Mouse (Mus musculus): ENCODE measurements around the gene Polr2a.
A peak's percentile ranks its signal among the peaks of the same experiment; 100 is the strongest.

Gene Polr2a

DNA sequence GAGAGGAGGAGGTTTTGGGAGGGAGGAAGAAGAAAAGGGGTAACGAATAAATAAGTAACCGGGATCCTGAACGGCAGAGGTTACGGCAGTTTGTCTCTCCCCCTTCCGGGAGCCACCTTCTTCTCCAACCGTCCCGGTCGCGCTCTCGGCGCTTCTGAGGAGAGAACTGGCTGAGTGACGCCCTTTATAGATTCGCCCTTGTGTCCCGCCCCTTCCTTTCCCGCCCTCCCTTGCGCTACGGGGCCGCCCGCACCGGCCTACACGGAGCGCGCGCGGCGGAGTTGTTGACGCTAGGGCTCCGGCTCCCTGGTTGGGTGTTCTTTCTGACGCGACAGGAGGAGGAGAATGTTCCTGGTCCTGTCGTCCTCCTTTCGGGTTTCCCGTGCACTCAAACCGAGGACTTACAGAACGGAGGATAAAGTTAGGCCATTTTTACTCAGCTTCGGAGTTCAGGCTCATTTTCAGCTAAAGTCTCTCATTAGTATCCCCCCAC is at the start of gene Polr2a:
Gene Polr2a, minus strand, starts transcription at position 160 of the 493 bp plus-strand sequence.
- peak; percentile 94 to 97 for DNase-seq (ENCODE audit: low spot score in 2 of 2)

DNA sequence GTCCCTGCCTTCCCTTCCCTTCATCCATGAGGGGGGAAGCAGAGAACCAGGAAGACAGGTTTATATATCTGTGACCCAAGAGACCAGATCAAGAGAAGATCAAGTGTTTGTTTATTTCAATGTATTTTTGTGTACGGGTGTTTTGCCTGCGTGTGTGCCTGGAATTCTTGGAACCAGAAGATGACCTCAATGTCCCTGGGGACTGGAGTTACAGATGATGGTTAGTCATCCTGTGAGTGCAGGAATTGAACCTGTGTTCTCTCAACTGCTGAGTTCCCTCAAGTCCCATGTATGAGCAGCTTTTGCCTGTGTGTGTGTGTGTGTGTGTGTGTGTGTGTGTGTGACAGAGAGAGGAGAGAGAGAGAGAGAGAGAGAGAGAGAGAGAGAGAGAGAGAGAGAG is 49.2 kb upstream of the Polr2a start:
- DNase-seq (ENCODE audit: low spot score in 2 of 2) = no peak

DNA sequence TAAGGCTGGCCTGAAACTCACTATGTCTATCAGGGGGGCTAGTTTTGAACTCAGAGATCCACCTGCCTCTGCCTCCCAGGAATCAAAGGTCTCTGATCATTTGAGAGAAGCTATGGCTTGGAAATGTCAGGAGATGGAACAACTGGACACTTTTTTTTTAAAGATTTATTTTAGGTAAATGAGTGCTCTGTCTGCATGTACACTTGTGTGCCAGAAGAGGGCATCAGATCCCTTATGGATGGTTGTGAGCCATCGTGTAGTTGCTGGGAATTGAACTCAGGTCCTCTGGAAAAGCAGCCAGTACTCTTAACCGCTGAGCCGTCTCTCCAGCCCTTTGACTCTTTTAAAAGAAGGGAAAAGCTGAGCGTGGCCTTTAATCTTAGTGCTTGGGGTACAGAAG is 47.9 kb upstream of the Polr2a start:
- DNase-seq (ENCODE audit: low spot score in 2 of 2) = no peak

DNA sequence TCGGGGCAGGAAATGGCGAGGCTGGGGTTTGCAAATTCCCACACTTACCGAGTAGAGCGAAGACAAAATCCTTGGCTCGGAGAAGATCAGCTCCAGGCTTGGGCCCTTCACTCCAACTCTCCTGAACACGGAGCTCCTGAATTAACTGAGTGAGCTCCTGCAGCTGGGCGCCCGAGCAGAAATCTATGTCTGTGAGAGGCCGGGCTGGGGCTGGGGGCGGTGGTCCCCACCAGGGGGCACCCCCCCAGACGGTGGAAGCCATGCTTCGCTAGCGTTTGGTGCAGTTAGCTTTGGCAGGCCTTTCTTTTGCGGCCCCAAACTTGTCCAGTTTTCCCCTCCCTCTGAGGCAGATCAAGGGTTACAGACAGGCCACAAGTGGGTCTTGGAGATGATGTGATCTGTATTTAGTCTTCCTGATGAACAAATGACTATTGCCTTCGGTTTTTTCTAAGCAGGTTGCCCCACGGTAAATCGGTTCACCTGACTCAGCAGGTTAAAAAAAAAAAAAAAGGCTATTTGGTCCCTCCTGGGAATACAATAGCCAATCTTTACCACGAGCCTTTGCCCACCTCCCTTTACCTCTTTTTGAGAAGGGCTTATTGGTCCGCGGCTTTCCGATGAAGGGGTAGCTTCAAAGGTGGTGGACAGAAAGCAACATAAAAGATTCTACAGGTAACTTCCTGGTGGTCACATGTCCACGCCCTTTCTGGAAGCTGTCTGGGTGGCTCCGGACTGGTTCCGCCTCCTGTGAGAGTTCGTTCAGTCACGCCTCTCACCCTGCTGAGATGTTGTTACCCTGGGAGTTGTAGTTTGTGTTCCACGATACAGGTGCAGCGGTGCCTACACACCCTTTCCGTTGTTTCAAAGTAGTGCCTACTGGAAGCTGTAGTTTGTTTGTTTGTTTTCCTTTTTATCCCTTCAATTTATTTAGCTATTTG is 46.8 kb upstream of the Polr2a start, which contains the start of gene Tmem102:
Gene Tmem102, minus strand, starts transcription at position 653 of the 938 bp plus-strand sequence.
- DNase-seq (ENCODE audit: low spot score in 2 of 2) = peak; percentile 57 to 59

DNA sequence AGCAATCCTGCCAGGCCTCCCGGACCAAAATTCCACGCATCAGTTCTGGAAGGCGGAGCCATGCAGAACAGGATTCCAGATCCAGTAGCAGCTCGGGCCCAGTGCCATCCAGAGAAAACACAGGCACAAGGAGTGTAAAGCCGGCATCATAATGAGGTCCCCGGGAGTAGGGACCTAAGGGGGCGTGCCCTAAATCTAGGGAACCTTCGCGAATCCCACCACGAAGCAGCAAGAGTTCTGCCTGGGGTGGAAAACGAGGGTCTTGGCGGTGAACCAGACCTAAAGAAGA is 46.2 kb upstream of the Polr2a start:
- DNase-seq (ENCODE audit: low spot score in 2 of 2) = peak in 1 of 2 experiments; percentile 19

DNA sequence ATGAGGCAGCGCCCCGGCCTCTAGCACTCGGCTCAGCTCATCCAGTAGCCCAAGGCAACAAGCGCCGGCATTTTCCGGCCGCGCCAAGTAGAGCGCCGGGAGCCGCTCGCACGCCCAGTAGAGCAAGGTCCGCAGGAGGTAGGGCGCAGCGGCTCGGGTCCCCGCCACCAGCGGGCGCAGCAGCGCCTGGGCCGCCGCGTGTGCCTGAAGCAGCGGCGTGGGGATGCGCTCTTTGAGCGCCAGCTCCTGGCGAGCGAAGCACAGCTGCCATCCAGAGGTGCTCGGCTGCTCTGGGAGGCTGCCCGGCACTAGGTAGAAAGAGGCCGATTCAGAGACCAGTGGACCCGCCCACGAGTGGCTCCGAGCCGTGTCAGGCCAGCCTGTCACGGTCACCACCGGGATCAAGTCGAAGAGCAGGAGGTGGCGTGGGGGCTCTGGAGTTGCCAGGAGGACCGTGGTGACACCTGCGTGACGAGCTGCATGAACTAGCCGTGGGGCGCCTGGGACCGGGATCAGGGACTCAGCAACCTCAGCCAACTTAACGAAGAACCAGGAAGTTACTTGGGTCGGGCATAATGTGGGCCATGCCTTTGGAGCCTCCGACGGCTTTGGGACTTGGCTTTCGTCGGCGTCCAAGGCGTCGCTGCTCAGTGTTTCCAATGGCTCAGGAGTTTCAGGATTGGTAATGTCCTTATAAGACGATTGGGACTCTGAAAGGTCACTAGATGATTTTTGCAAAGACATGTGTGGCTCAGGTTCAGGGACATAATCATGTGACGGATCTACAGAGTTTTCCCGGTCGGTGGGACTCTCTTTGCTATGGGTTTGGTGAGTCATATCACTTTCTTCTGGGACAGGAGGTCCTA is 45.6 kb upstream of the Polr2a start:
- peak; percentile 62 to 80 for DNase-seq (ENCODE audit: low spot score in 2 of 2)

DNA sequence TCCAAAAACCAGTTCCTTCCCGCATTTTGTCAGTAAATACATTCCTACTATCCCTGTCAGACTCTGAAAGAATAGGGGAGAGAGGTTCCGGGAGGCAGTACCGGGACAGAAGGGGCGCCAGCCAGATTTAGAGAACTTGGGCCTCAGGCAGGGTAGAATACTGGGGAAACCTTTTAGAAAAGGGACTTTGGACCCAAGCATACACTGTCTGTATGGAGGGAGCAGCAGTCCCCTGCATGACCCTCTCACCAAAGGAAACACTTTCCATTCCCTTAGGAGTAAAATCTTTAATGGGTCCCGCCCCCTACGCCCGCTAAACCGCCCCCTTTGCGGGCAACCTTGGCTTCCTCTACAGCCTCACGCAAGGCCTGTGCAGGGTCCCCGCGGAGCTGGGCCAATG is 44.9 kb upstream of the Polr2a start:
- DNase-seq (ENCODE audit: low spot score in 2 of 2) = no peak

DNA sequence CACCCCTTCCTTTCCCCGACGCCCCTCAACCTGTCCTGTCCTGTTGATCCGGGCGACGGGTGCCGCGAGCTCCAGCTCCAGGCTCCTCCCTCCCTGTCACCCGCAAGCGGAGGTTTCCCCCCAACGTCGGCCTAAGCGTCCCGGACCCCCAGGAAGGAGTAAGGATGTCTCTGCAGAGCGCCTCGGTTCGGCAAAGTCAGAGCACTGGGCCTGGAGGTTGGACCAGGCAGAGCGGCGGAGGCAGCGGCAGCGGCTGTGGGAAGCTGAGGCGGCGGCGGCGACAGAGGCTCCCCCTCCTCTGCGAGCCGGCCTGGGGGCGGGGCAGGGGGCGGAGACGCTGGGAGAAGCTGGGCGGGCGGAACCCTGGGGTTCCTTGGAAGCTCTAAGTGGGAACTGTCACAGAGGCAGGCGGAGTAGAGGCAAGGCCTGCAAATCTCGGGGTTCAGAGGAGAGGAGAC is 44.2 kb upstream of the Polr2a start:
- DNase-seq (ENCODE audit: low spot score in 2 of 2) = peak; percentile 76 to 88

DNA sequence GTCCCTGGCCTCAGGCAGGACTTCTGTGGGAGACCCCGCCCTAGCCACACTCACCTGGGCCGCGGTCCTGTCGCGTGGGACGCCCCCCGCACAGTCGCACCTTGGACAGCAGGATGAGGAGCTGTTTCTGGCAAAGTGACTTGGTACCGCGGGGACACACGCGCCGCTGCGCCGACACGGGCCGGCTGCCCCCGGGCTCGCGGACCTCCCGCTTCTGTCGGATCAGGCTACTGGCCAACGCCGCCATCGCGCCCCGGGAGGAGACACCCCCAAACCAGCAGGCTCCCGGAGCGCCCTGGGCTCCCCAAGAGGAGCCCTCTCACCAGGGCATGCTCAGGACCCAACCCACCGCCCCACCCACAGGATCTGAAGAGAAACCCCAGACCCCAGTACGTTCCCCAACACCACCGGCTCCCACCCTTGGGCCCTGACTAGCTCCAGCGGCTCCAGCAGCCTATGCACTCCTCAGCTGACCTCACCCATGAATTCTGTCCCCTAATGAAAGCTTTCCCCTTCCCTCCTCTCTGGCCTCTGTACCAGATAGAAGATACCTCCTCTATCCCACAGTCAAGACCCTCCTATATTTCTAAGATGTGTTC is 43.0 kb upstream of the Polr2a start, which contains the start of gene Fgf11:
Gene Fgf11, minus strand, starts transcription at position 479 of the 599 bp plus-strand sequence.
- no peak for DNase-seq (ENCODE audit: low spot score in 2 of 2)

DNA sequence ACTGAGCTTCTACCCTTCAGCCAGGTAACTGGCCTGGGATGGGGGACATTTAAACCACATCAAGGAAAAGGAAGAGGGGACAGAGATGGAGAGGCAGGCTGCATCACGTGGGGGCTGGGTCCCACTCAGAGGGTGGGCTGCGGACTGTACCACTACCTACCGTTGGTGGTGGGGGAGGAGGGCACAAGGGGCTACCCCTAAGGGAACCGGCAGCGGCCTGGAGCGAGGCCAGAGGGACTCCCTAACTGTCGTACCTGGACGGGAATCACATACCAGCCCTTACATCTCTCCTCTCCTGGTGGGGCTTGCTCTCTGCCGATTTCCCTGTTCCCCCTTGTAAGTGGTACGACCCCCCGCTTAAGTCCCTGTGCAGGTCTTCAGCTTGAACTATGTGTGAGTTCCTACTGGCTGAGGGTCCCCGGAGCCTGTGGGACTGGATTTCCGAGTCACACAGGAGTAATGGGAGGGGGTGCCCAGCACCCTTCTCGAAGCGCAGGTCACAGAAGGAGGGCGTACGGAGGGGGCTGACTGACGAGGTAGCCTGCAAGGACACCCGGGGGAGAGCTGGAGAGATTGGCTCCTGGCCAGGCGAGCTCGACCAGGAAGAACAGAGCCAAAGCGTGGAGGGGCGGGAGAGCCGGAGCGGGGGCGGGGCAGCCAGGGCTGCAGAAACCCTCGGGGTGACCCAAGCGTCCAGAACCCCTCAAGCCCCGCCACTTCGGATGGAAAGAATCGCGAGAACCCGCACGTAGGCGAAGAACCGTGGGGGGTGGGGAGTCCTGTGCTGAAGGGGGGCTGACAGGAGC is 42.2 kb upstream of the Polr2a start:
- DNase-seq (ENCODE audit: low spot score in 2 of 2) = no peak

DNA sequence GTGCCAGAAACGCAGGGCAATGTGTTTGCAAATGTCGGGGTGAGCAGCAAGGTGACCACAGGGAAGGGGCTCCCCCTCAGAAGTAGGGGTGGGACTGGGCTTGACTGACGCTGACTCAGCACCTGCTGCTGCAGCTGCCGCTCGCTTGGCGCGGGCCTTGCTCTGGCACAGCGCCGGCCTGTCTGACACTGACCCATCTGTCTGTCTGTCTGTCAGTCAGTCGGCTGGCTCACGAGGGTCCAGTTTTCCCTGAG is 41.6 kb upstream of the Polr2a start:
- no peak for DNase-seq (ENCODE audit: low spot score in 2 of 2)

DNA sequence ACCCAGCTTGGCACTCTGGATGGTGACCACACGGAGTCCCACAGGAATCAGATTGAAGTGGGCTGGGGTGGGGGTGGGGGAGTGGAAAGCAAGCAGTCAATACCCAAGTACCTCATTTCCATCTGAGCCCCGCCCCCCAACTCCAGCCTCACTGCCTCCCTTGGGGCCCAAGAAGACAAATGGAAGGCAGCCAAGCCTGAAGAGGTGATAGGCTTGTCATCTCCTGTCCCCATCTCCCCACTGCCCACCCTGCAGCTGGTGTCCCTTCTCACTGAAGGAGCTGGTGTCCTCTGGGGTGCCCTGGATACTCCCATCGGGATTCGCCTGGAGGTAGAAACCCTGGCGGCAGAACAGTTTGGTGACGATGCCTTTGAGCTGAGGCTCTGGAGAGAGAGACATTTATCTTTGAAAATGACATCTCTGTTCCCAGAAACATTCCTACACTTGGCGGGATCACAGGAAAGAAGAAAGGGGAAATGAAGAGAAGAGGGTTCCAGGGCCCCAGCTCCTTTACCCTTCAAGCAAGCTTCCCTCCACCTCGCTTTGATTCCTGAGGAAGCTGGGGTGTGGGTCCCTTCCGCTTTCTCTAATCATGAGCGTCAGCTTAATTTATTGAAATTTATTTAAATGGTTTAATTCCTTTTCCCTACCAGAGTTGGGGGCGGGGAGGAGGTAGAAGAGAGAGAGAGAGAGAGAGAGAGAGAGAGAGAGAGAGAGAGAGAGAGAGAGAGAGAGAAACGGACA is 41.1 kb upstream of the Polr2a start:
- DNase-seq (ENCODE audit: low spot score in 2 of 2) = no peak

DNA sequence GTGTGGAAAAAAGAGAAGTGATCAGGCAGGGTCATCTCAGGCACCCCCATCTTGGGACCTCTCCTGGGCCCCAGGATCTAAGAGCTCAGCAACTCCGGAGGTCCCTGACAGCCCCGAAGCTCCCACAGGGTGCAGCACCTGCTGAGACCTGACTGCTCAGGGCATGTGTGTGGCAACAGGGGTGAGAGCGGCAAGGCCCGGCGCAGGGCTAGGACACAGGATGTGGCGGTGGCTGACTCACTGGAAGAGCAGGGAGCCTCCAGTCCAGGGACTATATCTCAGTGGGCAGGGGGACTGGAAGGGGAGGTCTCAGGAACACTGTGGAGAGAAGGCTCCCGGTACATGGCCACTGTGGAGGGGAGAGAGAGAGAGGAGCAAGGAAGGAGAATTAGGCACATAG is 39.5 kb upstream of the Polr2a start:
- DNase-seq (ENCODE audit: low spot score in 2 of 2) = no peak

DNA sequence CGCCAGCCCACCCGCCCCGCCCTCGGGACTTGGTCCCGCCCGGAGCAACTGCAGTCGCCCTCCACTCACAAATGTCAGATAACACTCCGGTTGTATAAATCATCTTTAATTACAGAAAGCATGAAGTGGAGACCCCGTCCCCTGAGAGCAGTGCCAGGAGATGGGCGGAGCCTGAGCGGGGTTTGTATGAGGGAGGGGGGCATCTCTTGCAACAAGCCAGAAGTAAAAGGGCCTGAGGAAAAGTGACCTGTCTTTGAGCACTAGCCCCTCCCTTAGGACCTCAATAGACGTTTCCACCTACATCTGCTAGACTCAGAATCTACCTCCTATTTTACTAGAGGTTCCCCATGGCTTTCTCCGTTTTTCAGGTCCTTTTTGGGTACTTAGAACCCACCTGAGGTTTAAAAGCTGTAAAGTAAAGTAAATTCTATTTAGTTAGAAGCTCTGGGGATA is 37.6 kb upstream of the Polr2a start:
- no peak for DNase-seq (ENCODE audit: low spot score in 2 of 2)

DNA sequence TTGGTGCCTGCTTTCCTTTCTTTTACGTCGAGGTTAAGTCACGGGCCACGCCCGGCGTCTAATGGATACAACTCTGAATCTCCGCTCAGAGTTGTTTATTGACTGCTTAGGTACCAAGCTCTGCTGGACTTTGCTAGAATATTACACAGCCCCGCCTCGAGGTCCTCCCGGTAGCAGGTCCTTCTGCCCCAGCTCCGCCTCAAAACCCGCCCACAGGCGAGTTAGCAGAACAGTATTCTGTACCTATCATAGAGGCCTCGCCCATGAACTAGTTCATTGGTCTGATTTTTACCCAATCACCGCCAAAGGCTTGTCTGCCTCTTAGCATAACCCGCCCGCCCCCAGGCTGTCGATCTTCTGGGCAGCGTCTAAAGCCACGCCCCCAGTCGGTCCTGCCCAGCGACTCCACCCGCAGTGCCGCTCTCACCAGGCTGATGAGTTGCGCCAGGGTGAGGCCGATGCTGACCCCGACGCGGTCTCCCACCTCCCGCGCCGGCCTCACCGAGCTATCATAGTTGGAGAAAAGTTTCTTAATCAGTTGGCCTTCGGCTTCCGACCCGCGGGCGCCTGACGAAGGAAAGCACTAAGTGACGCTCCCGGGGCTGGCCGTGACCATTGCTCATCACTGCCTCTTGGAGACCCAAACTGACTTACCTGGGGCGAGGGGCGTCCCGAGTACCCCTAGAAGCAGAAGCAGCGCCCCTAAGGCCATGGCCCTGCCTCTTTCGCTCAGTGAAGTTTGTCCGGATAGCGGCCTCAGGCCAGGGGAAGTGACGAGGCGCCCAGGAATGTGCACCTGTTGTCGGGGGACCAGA is 36.9 kb upstream of the Polr2a start, which contains the start of gene Chrnb1:
Gene Chrnb1, minus strand, starts transcription at position 776 of the 815 bp plus-strand sequence.
- peak; percentile 81 to 94 for DNase-seq (ENCODE audit: low spot score in 2 of 2)

DNA sequence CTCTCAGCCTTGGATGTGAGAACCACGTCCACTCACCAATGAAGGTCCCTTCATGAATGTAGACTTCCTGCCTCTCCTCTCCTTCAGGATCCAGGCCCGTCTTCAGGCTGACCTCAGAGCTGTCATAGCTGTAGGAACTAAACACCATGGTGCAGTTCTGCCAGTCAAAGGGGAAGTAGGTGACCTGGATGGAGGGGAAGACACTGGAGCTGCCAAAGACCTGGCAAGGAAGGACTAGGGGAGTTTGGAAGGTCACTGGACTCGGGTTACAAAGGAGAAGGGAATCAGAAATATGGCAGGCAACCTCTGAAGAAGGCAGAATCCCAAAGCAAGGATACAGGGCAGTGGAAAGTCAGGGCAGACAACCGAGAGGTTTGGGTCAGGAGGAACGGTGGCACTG is 35.0 kb upstream of the Polr2a start:
- DNase-seq (ENCODE audit: low spot score in 2 of 2) = no peak

DNA sequence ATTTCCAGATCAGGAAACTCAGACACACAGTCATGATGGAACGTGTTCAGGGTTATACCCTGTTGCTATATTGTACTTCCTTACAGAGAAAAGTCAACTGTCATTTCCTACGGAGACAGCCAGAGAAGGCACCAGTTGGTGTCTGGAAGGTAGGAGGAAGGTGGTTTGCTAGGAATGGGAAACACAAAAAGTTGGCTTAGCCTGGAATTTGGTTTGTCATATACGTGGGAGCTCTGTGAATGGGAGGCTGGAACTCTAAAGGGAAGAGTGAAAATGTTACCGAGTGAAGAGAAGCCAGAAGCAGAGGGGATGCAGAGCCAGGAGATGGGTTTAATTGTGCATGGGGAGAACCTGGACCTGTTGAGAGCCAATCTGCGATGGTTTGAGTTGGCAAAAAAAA is 33.0 kb upstream of the Polr2a start:
- no peak for DNase-seq (ENCODE audit: low spot score in 2 of 2)

DNA sequence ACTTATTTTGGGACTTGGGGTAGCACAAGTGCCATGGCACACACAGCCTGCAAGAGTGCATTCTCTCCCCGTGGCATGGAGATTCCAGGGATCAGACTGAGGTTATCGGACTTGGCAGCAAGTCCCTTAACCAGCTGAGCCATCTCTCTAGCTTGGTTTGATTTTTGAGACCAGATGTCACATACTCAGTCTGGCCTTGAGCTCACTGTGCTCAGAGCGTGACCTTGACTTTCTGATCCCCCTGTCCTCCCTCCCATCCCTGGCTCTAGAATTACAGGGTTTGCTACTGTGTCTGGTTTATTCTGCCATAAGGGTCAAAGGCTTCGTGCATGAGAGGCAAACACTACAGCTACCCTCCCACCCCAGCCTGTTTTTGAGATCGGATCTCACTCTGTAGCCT is 31.0 kb upstream of the Polr2a start:
- DNase-seq (ENCODE audit: low spot score in 2 of 2) = no peak

DNA sequence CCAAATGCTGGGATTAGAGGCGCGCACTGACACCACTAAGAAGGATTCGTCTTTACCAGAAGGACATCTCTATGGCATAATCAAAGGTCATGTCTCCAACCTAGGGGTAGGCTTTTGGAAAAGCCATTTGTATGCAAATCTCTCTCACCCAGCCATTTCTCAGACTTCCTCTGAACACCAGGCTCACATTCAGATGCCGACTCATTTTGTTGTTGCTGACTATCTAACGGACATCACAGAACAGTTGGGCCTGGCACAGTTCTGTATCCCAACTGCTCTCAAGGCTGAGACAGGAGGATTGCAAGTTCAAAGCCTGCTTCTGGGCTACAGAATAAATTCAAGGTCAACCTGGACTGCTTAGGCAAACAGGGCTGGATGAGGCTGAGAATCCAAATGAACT is 28.9 kb upstream of the Polr2a start:
- no peak for DNase-seq (ENCODE audit: low spot score in 2 of 2)

Data from urinary bladder, postnatal 36 days (tissue).